Mouse (Mus musculus) left cerebral cortex, postnatal 4 days (tissue): ENCODE data around the gene H2-DMa. TPM values are rescaled to one million over a fixed set of nuclear protein-coding genes. Genes with fewer than 3 reads are reported as not detected.

Experiments
- DNase-seq: peaks from one replicate; pipeline ENCODE4 v3.0.0-alpha.2; 2022
- intact Hi-C: fragments of 180-260 bp; cut with DNase I; formaldehyde crosslinking; loops from one replicate; pipeline ENCODE4 v1.15.1; 2025
- total RNA-seq, 2 experiments: library from RNA; stranded (reverse); gene quantifications; 2 replicates each; pipeline ENCODE4 v1.2.3; 2021

H2-DMa gene
- total RNA-seq, 2 experiments from 2014 or later = 19.5 to 20.5 TPM

DNA sequence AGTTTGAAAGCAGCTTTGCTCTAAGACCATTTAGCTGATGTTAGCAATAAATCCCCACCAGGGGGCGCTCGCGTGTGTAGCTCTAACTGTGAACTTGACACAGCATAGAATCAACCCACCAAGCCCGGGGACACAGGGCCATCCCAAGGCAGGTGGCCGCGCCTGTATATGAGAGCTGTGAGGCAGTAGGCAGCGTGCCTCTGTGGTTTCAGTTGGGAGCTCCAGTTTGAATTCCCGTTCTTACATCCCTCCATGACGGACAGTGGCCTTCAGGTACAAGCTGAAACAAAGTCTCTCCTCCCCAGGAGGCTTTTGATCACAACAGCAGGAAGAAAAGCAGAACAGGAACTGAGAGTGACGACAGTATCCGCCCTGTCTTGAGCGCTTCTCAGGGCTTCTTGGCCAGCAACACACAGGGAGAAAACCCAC, 17.7 kb upstream of the H2-DMa start:
- intact Hi-C loops = loop anchor here (10.0 kb wide), 1 partner anchor 63 kb away; no protein-coding TSS in a partner anchor
- DNase-seq = peak; percentile 96

DNA sequence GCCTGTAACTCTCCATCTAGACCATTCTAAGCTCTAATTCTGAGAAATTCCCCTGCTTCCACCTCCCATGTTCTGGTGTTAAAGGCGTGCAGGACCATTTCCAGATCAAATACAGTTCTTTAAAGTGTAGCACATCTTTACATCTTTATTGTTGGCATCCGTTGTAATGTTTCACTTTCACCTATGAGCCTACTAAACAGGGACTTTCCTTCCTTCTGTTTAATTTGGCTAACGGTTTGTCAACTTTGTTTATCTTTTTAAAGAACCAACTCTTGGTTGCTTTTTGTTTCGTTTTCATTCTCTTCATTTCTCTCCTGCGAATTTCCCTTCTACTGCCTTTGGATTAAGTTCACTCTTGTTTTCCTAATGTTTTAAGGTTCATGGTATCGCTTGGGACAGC, 16.5 kb upstream of the H2-DMa start:
- intact Hi-C loops = loop anchor here (10.0 kb wide), 1 partner anchor 62 kb away; no protein-coding TSS in a partner anchor
- no peak for DNase-seq

DNA sequence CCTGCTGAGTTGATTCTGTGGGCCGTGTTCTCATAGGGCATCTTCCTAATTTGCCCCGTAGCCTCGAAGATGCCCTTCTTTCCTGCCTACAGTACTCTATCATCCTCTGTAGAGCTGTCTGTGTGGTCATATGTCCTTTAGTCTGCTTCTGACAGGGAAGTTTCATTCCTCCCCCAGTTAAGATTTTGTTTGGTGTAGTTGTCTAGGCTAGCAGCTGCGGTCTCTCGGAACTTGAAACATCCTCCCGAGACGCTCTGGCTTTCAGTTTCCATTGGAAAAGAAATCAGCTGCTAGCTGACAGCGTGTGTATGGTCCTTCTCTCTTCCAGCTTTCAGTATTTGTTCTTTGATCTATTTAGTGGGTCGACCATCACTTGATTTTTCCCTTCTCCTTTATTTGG, 14.5 kb upstream of the H2-DMa start:
- no peak for DNase-seq
- intact Hi-C loops = loop anchor here (10.0 kb wide), 1 partner anchor 60 kb away; no protein-coding TSS in a partner anchor

DNA sequence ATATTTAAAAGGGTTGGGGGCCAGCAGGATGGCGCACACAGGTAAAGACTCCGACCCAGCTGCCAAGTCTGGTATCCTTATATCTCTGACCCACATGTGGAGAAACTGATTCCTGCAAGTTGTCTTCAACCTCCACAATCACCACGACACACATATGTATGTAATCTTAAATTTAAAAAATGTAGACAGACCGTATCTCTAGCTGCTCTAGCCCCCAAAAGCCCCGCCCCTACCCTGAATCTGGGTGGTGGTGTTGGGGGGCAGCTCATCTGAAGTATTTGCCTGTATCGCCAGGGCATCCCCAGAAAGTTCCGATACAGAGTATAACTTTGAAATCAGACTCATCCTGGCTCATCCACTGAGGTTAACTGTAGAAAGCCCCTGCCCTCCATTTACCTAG, 12.8 kb upstream of the H2-DMa start:
- intact Hi-C loops = loop anchor here (10.0 kb wide), 1 partner anchor 58 kb away; no protein-coding TSS in a partner anchor

DNA sequence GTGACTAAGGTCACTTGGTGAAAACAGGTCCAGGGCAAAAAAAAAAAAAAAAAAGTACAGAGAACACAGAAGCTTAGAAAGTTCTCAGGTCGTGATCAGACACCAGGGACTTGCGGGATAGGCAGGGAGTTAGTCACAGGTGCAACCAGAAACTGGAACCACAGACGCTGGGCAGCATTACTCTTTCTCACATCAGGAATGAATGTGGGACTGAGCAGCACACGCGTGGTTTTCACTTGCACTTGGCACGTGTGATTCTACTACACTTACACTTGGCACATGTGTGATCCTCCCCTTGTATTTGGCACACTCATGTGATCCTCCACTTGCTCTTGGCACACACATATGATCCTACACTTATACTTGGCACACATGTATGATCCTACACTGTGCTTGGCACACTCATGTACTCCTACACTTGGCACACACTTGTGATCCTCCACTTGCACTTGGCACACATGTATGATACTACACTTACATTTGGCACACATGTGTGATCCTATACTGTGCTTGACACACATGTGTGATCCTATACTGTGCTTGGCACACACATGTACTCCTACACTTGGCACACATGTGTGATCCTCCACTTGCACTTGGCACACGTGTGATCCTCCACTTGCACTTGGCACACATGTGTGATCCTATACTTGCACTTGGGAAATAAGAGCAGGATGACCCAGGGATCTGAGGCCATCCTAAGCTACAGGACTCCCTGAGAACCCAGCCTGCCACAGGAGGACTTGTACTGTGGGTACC, 12.1 kb upstream of the H2-DMa start:
- no peak for DNase-seq
- intact Hi-C loops = loop anchor here (10.0 kb wide), 1 partner anchor 58 kb away; no protein-coding TSS in a partner anchor

More for the DNA sequence above, 12.8 kb upstream of the H2-DMa start:
- no peak for DNase-seq

DNA sequence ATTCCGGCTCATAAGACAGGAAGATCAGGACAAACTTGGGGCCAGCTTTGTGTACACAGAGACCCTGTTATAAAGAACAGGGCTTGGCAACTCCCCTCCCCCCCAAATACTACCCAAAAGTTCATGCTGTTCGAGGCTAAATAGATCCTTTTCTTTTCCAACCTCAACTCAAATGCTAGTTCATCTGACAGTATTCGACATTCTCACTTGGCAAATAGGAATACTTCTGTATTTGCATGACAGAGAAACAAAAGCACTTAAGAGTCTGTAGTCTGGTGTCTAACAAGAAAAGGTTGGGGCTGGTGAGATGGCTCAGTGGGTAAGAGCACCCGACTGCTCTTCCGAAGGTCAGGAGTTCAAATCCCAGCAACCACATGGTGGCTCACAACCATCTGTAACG, 10.9 kb upstream of the H2-DMa start:
- intact Hi-C loops = loop anchor here (10.0 kb wide), 1 partner anchor 56 kb away; no protein-coding TSS in a partner anchor
- no peak for DNase-seq

DNA sequence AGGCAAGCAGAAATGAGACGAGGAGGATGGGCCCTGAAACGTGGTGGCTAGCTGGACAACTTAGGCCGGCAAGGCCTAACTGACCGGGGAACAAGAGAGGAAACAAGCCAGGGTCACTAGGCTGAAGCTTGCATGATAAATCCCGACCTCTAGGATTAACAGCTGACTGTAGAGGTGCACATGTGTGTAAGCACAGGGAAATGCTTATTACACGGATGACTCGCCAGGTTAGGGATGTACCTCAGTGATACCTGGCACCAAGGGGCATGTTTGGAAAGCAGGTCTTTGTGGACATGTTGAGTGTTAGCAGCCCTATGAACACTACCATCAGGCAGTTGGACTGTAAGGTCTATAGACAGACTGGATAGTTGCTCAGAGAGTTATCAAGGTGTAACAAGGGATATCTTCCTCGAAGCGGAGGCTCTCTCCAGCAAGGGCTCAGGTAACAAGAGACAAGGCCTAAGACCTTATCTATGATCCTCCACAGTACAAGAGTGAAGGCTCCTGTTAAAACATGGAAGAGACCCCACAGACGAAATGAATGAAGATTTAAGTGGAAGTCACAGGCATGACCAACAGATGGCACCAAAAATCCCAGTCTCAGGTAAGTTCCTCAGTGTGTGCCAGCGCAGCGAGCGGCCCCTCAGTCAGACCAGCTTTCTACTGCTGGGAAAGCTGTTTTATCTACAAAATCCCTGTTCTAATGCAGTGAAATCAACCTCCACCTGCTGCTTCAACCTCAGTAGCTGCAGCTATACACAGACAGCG, 10.1 kb upstream of the H2-DMa start:
- no peak for DNase-seq
- intact Hi-C loops = loop anchor here (10.0 kb wide), 1 partner anchor 56 kb away; no protein-coding TSS in a partner anchor

DNA sequence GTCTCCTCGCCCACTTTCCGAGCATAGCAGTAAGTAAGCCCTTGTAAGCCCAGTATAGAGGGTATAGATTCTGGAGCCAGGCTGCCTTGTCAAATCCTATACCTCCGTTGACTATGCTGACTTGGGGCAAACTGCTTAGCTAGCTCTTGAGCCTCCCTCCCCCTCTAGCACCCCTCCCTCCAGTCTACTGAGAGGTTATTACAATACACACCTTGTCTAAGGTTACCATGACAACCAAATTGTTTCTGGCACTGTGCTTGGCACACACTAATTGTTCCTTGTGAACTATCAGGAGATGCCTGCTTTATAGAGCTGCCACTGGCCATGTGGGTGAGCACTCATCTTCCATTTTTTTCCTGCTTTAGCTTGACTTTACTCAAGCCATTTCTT, 9.5 kb upstream of the H2-DMa start:
- intact Hi-C loops = loop anchor here (10.0 kb wide), 1 partner anchor 55 kb away; no protein-coding TSS in a partner anchor

DNA sequence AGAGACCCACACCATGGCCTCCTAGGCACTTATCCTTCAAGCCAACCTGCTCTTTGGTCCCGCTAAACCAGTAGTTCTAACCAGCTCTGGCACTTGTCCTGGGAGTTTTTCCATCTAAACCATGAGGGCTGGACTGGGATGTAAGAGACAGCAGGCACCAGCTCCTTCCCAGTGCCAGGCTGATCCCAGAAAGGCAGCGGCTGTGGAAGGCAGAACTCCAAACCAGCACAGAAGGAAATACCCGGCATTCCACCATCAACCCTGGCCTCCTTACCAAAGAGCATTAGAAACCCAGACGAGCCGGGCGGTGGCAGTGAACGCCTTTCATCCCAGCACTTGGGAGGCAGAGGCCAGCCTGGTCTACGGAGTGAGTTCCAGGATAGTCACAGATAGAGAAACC, 9.0 kb upstream of the H2-DMa start:
- DNase-seq = no peak

More for the DNA sequence above, 9.5 kb upstream of the H2-DMa start:
- no peak for DNase-seq

DNA sequence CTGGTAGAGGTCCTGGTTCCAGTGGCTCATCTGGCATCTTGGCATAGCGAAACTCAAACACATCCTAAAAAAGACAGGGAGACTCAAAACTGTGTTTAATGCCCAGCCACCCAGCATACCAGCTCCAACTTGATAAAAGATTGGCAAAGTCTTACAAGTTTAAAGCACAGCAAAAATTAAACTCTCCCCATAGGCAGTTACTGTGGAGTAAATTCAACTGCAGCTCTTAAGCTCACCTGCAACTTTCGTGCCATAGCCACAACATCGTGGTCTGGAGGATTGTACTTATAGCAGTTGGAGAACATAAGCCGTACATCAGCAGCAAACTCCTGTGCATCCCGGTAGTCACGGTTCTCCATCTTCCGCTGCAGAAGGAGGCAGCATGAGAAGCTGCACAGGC, 5.2 kb upstream of the H2-DMa start:
- no peak for DNase-seq
- intact Hi-C loops = no loop called here

More for the DNA sequence above, 9.0 kb upstream of the H2-DMa start:
- intact Hi-C loops = no loop called here

DNA sequence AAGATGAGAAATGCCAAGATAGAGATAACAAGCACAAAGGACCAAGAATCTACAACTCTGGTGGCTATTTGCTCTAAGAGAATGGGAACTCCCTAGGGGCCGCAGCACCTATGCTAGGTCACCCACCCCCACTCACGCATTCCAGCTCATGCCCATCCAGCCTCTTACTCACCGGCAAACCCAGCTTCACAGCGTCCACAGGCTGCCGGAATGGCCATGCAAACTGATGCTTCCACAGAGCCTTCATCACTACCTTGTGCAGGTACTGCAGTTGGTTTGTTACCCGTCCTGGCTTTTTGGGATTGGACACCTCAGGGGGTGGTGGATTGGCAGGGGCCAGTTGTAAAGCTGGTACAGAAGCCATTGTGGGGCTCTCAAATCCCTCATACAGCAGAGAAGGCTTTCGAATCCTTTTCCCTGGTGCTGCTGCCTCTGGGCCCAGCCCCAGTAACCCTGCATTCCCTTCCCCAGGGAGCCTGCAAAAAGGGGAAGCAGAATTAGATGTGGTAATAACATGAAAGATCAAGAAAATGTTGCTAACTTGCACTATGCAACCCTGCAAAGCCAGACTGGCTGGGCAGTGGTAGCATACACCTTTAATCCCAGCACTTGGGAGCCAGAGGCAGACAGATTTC, 2.5 kb upstream of the H2-DMa start:
- DNase-seq = no peak

DNA sequence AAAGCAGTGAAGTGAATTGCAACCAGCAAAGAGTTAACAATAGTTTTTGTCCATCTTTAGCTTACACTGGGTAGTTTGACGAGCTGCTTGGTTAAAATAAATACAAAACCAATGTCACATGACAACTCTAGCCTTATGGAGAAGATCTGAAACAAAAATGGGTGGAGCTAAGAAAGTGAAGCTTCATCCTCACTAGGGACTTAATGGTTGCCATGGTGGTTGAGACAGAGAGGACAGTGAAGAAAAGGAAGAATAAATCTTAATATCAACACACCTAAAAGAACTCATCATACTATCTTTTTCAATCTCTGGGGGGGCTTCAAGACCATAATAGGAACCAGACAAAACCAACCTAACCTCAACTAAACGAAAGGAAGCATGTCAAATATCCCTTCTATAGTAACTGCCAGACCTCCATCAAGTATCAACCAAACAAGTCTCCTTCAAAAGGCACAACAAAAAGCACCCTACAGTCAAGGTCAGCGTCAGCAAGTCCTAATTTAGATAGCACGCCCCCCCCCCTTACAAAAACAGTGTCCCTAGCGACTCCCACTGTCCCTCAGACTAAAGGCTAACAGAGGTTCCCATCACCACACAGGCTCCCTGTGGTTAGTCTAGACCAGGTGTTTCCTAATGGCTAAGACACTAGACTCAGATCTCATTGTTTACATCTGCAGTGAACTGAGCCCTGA, 1.8 kb upstream of the H2-DMa start:
- intact Hi-C loops = loop anchor here (5.0 kb wide), 1 partner anchor 80 kb away; the partner anchor contains the start of gene Col11a2
- no peak for DNase-seq

More for the DNA sequence above, 2.5 kb upstream of the H2-DMa start:
- intact Hi-C loops = loop anchor here (5.0 kb wide), 1 partner anchor 80 kb away; the partner anchor contains the start of gene Col11a2

DNA sequence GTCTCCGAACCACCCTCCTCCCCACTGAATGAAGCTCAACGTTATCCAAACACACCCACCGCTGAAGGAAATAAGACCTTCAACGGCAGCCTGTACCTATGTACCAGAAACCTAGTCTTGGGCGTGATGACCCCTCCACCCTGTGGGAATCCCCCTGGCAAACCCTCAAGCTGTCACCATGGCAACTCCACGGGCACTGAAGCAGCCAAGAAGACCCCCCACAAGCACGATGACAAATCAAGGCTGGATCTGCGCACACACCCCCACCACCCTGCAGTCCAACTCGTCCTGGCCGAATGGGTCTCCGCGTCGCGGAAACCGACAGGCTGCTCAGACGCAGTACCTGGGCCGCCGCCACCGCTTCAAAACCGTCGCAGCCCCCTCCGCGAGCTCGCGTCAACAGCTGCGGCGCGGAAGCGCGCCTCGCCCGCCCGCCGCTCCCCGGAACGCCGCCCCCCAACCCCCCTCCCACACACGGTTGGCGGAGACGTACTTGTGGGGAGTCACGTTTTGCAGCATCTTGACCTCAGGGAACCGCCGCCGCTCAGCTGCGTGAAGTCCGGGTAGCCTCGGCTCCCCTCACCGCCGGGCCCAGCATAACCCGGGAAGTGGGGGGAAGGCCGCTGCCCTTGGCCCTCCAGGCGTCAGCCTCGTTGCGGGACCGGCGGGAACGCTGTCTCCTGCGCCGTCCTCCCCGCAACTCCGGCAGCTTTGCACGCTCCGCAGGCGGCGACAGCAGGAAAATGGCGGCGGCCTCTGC, 1.0 kb upstream of the H2-DMa start:
- intact Hi-C loops = loop anchor here (5.0 kb wide), 1 partner anchor 81 kb away; the partner anchor contains the start of gene Col11a2
- peak; percentile 78 for DNase-seq

DNA sequence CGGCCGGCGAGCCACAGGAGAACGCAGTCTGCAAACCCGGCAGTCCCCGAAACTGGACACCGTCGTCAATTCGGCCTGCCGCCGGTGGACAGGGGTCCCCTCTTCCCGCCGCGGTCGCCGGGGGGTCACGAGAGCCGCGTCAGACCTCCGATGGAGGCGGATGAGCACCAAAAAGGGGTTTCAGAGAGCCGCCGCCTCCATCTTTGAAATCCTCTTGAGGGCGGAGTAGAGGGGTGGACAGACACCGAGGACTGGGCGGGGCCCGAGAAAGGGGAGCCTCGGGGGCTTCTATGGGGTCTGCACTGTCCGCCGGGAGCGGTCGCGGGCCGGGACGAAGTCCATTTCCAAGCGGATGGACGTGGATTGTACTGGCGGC, 480 bp upstream of the H2-DMa start:
- no peak for DNase-seq
- intact Hi-C loops = loop anchor here (5.0 kb wide), 1 partner anchor 82 kb away; the partner anchor contains the start of gene Col11a2

DNA sequence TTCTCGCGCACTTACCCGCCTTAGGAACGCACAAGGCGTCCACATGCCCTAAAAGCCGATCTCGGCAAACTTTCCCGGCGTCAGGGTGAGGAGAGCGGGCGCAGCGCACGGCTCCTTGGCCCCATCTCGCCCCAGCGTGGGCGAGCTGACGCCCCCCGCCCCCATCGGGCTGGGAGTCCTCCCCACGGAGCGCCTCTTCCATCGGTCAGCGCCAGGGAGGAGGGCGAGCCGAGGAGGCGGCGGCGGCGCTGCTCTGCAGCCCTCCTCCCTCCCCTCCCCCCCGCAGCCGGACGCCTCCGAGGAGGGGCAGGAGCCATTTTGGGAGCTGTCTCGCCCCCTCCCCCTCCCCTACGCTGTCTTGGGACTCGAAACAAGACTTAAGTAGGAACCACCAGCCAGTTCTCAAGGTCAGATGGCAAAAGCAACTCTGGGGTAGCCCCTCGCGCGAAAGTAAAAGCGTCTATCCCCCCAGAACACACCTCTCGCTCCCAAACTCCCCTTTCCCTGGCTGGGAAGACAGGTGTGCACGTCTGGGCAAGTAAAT, 911 bp downstream of the H2-DMa start:
- peak; percentile 97 for DNase-seq
- intact Hi-C loops = no loop called here

DNA sequence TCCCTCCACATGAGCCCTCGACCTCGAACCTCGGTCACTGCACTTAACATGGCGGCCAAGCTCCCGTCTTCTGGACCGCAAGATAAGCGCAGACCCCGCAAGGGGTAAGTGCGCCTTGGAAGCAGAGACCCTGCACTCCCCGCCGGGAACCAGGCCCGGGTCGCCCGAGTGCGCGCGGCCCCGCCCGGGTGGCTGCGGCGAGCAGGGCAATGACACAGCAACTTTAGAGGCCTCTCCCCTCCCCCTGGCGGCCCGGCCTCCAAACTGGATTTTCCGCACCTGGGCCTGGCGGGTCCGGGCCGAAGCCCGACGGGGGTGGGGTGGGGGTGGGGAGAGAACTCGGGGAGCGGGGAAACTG, 1.5 kb downstream of the H2-DMa start:
- intact Hi-C loops = no loop called here
- DNase-seq = peak; percentile 83

DNA sequence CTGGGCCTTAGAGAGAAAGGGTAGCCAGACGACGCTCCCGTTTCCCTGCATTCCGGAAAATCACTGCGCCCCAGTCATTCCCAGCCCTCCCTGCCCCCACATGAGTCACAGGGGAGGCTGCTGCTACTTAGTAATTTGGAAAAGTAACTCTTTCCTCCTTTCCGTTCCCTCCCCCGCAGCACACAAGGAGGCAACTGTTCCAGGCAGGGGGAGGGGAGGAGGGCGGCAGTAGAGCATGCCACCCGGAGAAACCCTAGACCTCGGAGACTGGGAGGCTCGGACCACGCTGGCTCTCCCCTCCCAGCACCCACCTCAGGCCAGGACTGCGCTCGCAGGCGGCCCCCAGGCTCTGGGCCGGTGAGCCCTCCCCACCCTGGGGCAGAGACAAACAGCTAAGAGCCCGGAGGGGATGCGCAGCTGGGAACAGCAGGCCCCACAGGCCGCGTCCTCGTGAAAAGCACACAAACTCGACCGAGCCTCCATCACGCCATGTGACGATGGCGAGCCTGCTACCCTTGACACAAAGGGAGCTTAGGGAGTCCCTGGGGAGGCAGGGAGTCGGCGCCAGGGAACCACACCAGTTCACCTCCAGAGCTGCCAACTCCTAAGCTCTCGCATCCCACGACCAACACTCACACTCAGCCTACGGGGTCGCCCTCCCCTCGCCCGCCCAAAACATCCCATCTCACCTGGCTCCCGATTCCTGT, 2.0 kb downstream of the H2-DMa start:
- intact Hi-C loops = no loop called here
- peak; percentile 83 for DNase-seq

DNA sequence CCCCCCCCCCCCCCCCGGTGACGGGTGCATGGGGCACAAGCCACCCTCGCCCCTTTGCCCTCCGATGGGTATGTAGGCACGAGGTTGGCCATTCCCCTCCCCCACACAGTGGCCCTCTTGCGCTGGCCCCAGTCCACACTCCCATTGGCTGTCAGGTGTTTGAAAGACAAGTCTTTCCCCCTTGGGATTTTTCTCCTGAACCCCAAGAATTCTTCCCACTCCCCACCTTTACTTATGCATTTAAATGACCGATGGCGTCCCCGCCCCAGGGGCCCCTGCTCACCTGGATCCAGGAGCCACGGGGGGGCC, 2.5 kb downstream of the H2-DMa start:
- peak; percentile 80 for DNase-seq
- intact Hi-C loops = no loop called here
